Mouse (Mus musculus) E14TG2a.4 (cell line): Measurements from ENCODE around the gene Cmip.

ENCODE experiments used
- CTCF ChIP-seq: conservative IDR thresholded peaks from 2 replicates; pipeline ENCODE4 v1.5.1; 2014; ENCODE audit warnings: low read length
- NANOG ChIP-seq: IDR thresholded peaks from 2 replicates; pipeline ENCODE4 v1.6.1; 2014; ENCODE audit warnings: borderline replicate concordance, low read length, mixed read lengths
- POU5F1 ChIP-seq: IDR thresholded peaks from 2 replicates; pipeline ENCODE4 v1.6.1; 2014; ENCODE audit warnings: low read length, borderline replicate concordance

GRCm38 (mm10) chr8:117469431-117470341 lies 212.8 kb downstream of the Cmip start:
- TF ChIP-seq CTCF: no peak
- TF ChIP-seq NANOG: no peak
- TF ChIP-seq POU5F1: no peak
